Mouse (Mus musculus) embryonic facial prominence, embryonic 15.5 days (tissue): Measurements from ENCODE around the gene Mpst. TPM values are rescaled to one million over a fixed set of nuclear protein-coding genes. Genes with fewer than 3 reads are reported as not detected.
A peak's percentile ranks its signal among the peaks of the same experiment; 100 is the strongest.

ENCODE experiments used
- ATAC-seq: fragments of 200-750 bp; cut with Nextera tagmentation; 2 replicates; pipeline ENCODE4 v1.8.0; 2017; ENCODE audit warnings: low read depth, moderate TSS enrichment; ENCODE audit not compliant: insufficient number of reproducible peaks, low FRiP score, low TSS enrichment
- H3K27ac ChIP-seq: fragments of 300-500 bp; sonication (generic); replicated peaks from 2 replicates; pipeline ENCODE4 v1.5.1; 2015; ENCODE audit warnings: mild to moderate bottlenecking, inconsistent platforms
- H3K27me3 ChIP-seq: fragments of 300-500 bp; sonication (generic); 2 replicates; pipeline ENCODE4 v1.6.1; 2015; ENCODE audit warnings: inconsistent platforms
- H3K36me3 ChIP-seq: fragments of 300-500 bp; sonication (generic); 2 replicates; pipeline ENCODE4 v1.6.1; 2015; ENCODE audit warnings: mild to moderate bottlenecking, inconsistent platforms
- H3K4me1 ChIP-seq: fragments of 300-500 bp; sonication (generic); 2 replicates; pipeline ENCODE4 v1.6.1; 2015; ENCODE audit warnings: inconsistent platforms
- H3K4me2 ChIP-seq: fragments of 300-500 bp; sonication (generic); replicated peaks from 2 replicates; pipeline ENCODE4 v1.6.1; 2015; ENCODE audit warnings: mild to moderate bottlenecking, inconsistent platforms
- H3K4me3 ChIP-seq: fragments of 300-500 bp; sonication (generic); replicated peaks from 2 replicates; pipeline ENCODE4 v1.5.1; 2015; ENCODE audit warnings: mild to moderate bottlenecking, inconsistent platforms
- H3K9ac ChIP-seq: fragments of 300-500 bp; sonication (generic); 2 replicates; pipeline ENCODE4 v1.6.1; 2015; ENCODE audit warnings: inconsistent platforms
- H3K9me3 ChIP-seq: fragments of 300-500 bp; sonication (generic); replicated peaks from 2 replicates; pipeline ENCODE4 v1.6.1; 2016; ENCODE audit warnings: inconsistent platforms
- WGBS: fragments of 180-500 bp; shearing (Covaris S2); methylation state at CpG from one replicate; pipeline ENCODE4 v1.1.7; 2015; 5-methylcytosine and 5-hydroxymethylcytosine counted together
- polyA plus RNA-seq: library from polyadenylated mRNA; unstranded; fragments of >200 nt; fragmentation: Nextera tagmentation; extraction: Ambion mirVana; gene quantifications from 2 replicates; pipeline ENCODE4 v1.2.1, GENCODE M21; 2015

Gene Mpst
- polyA plus RNA-seq, 1 experiment from 2014 or later, result 4.1 TPM

- peak within 1 kb of the TSS; percentile 76 for H3K4me3 ChIP-seq
- no peaks in the 10 kb centered on the region for H3K27me3 ChIP-seq
- H3K9me3 ChIP-seq, result no peaks in the 10 kb centered on the region
- H3K9ac ChIP-seq, result peak within 1 kb of the TSS; percentile 53
- peaks cover 21% of the 10 kb centered on the region for H3K36me3 ChIP-seq
- peak; percentile 83 for ATAC-seq
- peaks cover 25% of the 10 kb centered on the region for H3K4me1 ChIP-seq
- H3K4me2 ChIP-seq, result peak within 1 kb of the TSS; percentile 73
- 2% methylated on average over 50 of the region's 52 CpGs for WGBS
- H3K27ac ChIP-seq, result peak within 1 kb of the TSS; percentile 76
These were observed 22.3 kb downstream of the Mpst start, which contains the start of gene Kctd17 for GRCm38 (mm10) chr15:78428391-78429138. TSS of gene Kctd17 (plus strand) at chr15:78428564.

GRCm38 (mm10) chr15:78429139-78429459 is 22.9 kb downstream of the Mpst start:
- H3K36me3 ChIP-seq, result peaks cover 26% of the 10 kb centered on the region
- no peaks in the 10 kb centered on the region for H3K9me3 ChIP-seq
- no peaks in the 10 kb centered on the region for H3K27me3 ChIP-seq
- H3K4me3 ChIP-seq, result peak overlapping the region; percentile 76
- peak overlapping the region; percentile 53 for H3K9ac ChIP-seq
- WGBS, result 4% methylated on average over 3 of the region's 3 CpGs
- peak overlapping the region; percentile 76 for H3K27ac ChIP-seq
- no peak for ATAC-seq
- H3K4me2 ChIP-seq, result peak overlapping the region; percentile 73
- peaks cover 25% of the 10 kb centered on the region for H3K4me1 ChIP-seq

DNA sequence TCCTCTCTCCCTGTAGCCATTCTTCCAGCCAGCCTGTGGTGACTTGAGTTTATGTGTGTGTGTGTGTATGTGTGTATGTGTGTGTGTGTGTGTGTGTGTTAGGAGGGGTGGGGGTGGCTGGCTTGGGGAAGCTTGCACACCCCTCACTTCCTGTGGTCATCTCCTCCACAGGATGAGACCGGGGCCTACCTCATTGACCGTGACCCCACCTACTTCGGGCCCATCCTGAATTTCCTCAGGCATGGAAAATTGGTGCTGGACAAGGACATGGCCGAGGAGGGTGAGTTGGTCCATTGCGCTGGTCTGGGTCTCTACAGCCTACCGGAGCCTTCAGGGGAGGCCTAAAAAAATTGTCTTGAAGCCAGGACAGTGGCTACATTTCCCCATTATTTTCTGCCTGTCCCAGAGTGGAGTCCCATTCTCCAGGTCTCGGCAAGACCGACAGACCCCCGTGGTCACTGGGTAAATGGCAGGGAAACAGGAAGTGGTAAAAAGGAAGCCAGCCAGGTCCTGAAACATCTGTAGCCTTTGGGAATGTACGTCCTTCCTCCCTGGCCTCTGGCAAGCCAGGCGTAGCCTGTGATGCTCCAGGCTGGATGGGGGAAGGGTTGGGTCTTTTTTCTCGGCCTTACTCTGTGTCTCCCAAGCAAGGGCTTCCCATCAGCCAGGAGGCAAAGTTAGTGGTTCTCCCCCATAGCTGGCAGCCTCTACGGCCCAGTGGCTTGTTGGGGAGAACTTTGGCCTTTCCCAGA is 23.8 kb downstream of the Mpst start:
- Histone ChIP-seq H3K9me3 (no peaks in the 10 kb centered on the region), H3K9ac (no peak overlapping the region), H3K4me3 (peak overlapping the region; percentile 76), H3K4me1 (peaks cover 27% of the 10 kb centered on the region), H3K27me3 (no peaks in the 10 kb centered on the region), H3K27ac (peak overlapping the region; percentile 76), H3K4me2 (peak overlapping the region; percentile 73; the same call in 1 of the 2 replicates), H3K36me3 (peaks cover 33% of the 10 kb centered on the region)
- 68% methylated on average over 13 of the region's 13 CpGs for WGBS
- no peak for ATAC-seq

DNA sequence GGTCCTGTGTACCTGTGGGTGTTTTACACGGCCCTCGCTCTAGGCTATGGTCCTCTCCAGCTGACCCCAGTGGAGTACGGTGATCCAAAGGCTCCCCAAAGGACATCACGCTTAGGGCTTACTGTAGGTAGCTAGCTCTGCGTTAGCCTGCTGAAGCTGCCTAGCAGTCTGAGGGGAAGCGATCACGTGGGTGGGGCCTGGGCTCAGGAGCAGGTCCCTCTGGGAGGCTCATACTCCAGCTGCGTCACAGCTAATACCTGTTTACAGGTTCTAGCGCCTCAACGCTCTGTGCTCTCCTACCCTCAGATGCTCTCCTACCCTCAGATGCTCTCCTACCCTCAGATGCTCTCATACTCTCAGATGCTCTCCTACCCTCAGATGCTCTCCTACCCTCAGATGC is 24.7 kb downstream of the Mpst start:
- H3K36me3 ChIP-seq, result peaks cover 41% of the 10 kb centered on the region
- no peaks in the 10 kb centered on the region for H3K27me3 ChIP-seq
- WGBS, result 78% methylated on average over 10 of the region's 10 CpGs
- H3K27ac ChIP-seq, result no peak overlapping the region
- H3K9me3 ChIP-seq, result no peaks in the 10 kb centered on the region
- peaks cover 34% of the 10 kb centered on the region for H3K4me1 ChIP-seq
- no peak overlapping the region for H3K4me2 ChIP-seq
- H3K9ac ChIP-seq, result no peak overlapping the region
- H3K4me3 ChIP-seq, result no peak overlapping the region
- ATAC-seq, result no peak

DNA sequence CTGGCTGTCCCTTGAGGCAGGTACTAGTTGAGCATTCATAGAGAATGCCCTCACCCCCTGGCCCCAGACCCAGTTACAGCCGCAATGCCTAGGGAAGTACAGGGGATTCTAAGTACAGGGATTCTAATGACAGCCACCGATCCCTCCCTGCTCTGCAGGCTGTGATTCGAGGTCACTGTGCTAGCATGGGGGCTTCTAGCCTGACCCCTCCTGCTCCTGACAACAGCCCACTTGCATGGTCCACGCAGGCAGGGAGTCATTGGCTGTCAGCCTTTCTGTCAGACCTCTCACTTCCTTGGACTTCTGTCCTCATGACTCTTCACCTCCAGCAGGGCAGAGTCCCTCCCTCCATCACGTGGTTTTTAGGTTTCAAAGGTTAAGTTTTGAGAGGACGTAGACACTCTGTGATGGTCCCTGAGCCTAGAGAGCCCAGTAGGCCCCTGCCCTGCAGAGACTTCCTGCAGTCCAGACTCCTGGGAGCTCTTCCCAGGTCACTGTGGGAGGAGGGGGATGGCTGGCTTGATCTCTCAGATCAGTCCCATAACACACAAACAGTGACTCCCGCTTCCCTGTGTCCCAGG is 25.4 kb downstream of the Mpst start:
- H3K27ac ChIP-seq, result no peak overlapping the region
- no peak for ATAC-seq
- H3K4me3 ChIP-seq, result no peak overlapping the region
- H3K9me3 ChIP-seq, result no peaks in the 10 kb centered on the region
- WGBS, result 81% methylated on average over 7 of the region's 7 CpGs
- H3K36me3 ChIP-seq, result peaks cover 41% of the 10 kb centered on the region
- no peaks in the 10 kb centered on the region for H3K27me3 ChIP-seq
- no peak overlapping the region for H3K9ac ChIP-seq
- H3K4me2 ChIP-seq, result no peak overlapping the region
- H3K4me1 ChIP-seq, result peaks cover 42% of the 10 kb centered on the region

GRCm38 (mm10) chr15:78434896-78435520 is 28.8 kb downstream of the Mpst start:
- no peaks in the 10 kb centered on the region for H3K27me3 ChIP-seq
- peaks cover 41% of the 10 kb centered on the region for H3K36me3 ChIP-seq
- H3K4me3 ChIP-seq, result no peak overlapping the region
- H3K9ac ChIP-seq, result no peak overlapping the region
- H3K4me2 ChIP-seq, result no peak overlapping the region
- 24% methylated on average over 6 of the region's 6 CpGs for WGBS
- H3K27ac ChIP-seq, result no peak overlapping the region; the same call in 1 of the 2 replicates
- no peak for ATAC-seq
- H3K4me1 ChIP-seq, result peaks cover 48% of the 10 kb centered on the region
- no peaks in the 10 kb centered on the region for H3K9me3 ChIP-seq

GRCm38 (mm10) chr15:78435681-78436080 is 29.5 kb downstream of the Mpst start:
- Histone ChIP-seq H3K36me3 (peaks cover 38% of the 10 kb centered on the region), H3K4me1 (peaks cover 42% of the 10 kb centered on the region), H3K27me3 (no peaks in the 10 kb centered on the region), H3K9ac (no peak overlapping the region), H3K4me3 (no peak overlapping the region), H3K4me2 (no peak overlapping the region), H3K9me3 (no peaks in the 10 kb centered on the region), H3K27ac (no peak overlapping the region; the same call in 1 of the 2 replicates)
- no peak for ATAC-seq
- WGBS, result 74% methylated on average over 11 of the region's 11 CpGs

DNA sequence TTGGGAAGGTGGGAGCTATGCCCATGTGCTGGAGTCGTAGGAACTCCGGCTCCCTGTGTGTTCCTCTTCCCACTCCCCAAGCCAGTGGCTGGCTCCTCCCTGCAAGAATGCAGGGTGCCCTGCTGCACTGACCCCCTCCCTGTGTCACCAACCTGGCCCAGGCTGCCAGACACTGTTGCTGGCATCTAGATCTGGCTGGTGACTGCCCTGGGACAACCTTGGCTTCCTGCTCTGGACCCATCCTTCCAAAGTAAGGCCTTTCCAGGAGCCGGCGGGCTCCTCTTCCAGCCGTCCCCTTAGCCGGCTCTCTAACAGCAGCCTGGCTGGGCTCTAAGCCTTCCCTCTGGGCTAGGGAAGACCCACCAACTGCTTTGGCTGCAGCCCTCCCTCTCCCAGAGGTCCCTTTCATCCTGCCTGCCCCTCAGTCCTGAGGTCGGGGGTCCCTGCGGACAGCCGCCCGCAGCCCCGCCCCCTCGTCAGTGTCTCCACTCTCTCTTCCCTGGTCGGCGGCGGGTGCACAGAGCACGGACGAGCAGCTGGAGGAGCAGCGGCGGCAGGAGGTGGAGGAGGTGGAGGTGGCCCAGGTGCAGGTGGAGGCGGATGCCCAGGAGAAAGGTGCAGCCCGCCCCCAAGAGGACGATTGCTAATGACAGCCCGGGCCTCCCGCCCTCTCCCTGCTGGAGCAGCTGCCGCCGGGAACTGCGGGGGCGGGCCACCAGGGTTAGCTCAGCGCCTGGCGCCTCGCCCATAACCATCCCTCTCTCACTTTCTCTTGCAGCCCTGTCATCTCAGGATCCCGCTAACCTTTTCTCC is 30.4 kb downstream of the Mpst start:
- H3K4me3 ChIP-seq, result peak overlapping the region; percentile 34

GRCm38 (mm10) chr15:78437237-78438017 is 31.2 kb downstream of the Mpst start:
- Histone ChIP-seq H3K4me2 (peak overlapping the region; percentile 61), H3K9me3 (no peaks in the 10 kb centered on the region), H3K36me3 (peaks cover 30% of the 10 kb centered on the region), H3K27ac (peak overlapping the region; percentile 78), H3K4me3 (peak overlapping the region; percentile 34), H3K27me3 (no peaks in the 10 kb centered on the region), H3K9ac (peak overlapping the region; percentile 9; the same call in 1 of the 2 replicates), H3K4me1 (peaks cover 39% of the 10 kb centered on the region)
- WGBS, result 20% methylated on average over 23 of the region's 23 CpGs
- ATAC-seq, result peak; percentile 26

More for the DNA sequence above, 30.4 kb downstream of the Mpst start:
- Histone ChIP-seq H3K27ac (peak overlapping the region; percentile 78), H3K9ac (no peak overlapping the region), H3K4me1 (peaks cover 39% of the 10 kb centered on the region), H3K4me2 (peak overlapping the region; percentile 61), H3K27me3 (no peaks in the 10 kb centered on the region), H3K9me3 (no peaks in the 10 kb centered on the region), H3K36me3 (peaks cover 35% of the 10 kb centered on the region)
- WGBS, result 10% methylated on average over 28 of the region's 32 CpGs
- peak; percentile 81 for ATAC-seq

GRCm38 (mm10) chr15:78438018-78438394 is 31.8 kb downstream of the Mpst start:
- Histone ChIP-seq H3K9ac (no peak overlapping the region), H3K9me3 (no peaks in the 10 kb centered on the region), H3K4me2 (no peak overlapping the region), H3K4me1 (peaks cover 39% of the 10 kb centered on the region), H3K27ac (peak overlapping the region; percentile 78; the same call in 1 of the 2 replicates), H3K36me3 (peaks cover 26% of the 10 kb centered on the region), H3K27me3 (no peaks in the 10 kb centered on the region), H3K4me3 (no peak overlapping the region)
- ATAC-seq, result no peak
- WGBS, result 45% methylated on average over 4 of the region's 4 CpGs
